Mouse (Mus musculus): ENCODE results near the gene Runx1. TPM values are rescaled to one million over a fixed set of nuclear protein-coding genes. Genes with fewer than 3 reads are reported as not detected.

The Runx1 gene
- polyA plus RNA-seq, 1 experiment, result 226 TPM

DNA sequence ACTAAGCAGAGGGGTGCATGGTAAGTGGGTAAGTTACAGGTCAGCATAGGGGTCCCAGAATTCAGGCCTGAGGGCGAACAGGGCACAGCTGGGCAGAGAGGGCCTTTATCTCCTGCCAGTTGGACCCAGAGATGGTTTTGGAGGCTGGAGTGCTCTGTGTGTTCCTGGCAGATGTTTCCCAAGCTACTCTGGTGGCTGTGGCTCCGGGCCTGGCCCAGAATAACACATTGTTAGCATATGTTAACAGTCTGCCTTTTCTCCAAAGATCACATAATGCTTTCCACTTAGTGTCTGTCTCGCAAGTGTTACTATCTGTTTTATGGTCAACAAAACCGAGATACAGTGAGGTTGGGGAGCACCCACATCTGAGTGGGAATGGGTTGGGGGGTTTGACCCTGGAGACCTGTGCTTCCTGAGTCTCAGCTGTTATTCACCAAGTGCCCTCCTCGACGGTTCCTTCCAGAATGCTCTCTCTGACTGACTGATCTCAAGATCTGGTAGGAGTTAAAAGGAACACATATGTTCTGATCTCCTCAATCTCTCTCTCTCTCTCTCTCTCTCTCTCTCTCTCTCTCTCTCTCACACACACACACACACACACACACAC lies 39.6 kb downstream of the Runx1 start:
- TF ChIP-seq GATA1 (IDR thresholded peaks at IDR 0.05; ENCODE audit: low read length), result no peak

DNA sequence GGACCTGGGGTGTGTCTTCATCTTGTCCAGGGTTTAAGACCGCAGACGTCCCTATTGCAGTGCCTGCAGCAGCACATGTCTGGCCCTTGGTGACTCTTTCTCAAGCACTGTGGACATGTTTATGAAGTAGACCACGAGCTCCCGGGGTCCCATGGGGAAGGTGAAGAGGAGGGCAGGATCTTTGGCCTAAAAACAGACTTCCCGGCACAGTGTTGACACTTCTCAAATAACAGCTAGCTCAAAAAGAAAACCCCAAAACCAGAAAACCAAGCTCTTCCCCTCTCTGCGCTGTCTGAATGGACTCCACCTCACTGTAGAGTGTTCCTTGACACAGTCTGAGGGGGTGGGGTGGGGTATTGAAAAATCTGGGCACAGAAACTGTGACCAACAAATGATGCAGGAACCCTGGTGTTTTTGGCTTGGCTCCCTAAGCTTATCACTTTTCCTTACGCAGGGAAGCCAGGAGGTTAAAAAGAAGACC lies 42.3 kb downstream of the Runx1 start:
- no peak for TF ChIP-seq GATA1 (IDR thresholded peaks at IDR 0.05; ENCODE audit: low read length)

DNA sequence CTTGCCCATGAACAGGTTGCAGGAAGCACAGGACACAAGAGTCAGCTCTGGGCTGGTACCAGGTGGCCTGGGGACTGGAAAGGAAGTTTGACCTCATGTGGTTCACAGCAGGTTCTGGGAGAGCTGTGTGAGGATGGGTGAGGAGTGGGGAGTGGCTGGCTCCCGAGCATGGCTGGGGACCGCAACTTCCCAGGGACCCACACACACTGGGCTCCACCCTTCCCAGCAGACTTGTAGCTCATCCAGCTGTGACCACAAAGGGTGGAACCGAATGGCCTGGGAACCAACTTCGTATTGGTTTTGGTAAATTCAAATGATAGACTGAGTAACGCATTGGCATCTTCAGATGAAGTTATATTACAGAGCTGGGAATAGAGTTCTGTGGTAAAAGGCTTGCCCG lies 43.5 kb downstream of the Runx1 start:
- TF ChIP-seq GATA1 (IDR thresholded peaks at IDR 0.05; ENCODE audit: low read length), result no peak

DNA sequence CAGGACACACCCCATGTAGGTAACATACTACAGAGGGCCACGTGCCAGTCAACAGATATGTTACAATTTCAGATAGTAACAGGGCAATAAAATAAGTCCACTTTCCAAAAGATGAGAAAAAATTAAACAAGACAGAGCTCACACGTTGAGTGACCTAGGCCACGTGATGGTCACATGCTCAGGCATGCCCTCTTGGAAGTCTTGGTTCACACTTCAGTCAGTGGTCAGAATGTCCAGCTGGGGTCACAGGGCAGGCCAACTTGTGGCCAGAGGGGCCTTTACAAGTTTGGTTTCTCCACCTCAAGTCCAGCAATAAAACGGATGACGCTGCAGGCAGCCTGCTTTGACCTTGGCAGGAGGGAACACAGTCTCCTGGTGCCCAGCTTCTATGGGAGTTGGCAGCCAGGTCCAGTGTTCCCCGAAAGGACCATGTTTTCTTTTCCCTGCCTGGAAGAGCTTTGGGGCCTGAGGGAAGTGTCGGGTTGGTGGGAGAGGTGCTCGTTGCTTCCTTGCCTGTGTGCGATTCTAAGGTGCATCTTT lies 46.0 kb downstream of the Runx1 start:
- no peak for TF ChIP-seq GATA1 (IDR thresholded peaks at IDR 0.05; ENCODE audit: low read length)

DNA sequence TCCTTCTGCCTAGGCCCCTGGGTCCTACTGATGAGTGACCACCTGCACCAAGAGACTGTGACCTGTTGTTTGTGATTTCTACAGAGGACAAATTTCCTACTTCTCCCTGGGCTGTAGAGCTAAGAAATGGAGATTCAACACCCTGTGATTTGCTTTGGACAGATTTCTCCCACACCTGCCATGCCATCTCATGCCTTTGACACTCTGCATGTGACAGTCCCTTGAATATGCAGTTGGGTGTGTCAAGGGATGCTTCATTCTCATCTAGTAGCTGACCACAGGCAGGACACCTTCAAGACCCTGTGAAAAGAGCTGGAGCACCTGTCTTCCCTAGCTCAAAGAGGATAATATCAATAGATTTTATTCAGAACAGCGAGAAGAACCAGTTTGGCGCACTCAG lies 46.8 kb downstream of the Runx1 start:
- no peak for TF ChIP-seq GATA1 (IDR thresholded peaks at IDR 0.05; ENCODE audit: low read length)

DNA sequence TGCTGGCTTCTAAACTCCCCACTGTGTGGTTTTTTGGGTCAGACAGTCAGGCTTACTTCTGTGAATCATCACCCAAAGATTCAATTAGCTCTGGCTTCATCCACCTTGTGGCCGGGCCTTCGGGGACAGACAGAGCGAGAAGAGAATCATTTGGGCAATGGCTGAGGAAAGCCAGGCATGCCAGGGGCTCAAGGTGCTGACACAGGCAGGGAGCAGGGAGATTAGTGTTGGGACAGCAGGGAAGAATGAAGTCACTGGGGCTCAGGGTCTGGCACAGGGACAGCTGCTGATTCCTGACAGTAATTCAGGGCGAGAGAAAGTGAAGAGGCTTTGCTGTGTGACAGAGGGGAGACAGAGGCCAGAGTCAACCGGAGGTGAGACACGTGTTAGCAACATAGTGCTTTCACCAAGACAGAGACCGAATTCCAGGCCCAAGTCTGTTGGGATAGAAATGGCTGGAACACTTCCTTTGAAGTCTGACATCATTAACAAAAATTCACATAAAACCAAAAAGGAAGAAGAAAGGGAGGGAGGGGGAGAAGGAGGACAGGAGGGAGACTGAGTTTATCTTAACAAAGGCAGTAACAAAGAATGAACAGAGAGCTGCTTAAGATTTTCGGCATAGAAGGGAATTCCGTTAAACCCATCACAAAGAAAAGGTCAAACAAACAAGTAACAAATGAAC lies 47.7 kb downstream of the Runx1 start:
- TF ChIP-seq GATA1 (IDR thresholded peaks at IDR 0.05; ENCODE audit: low read length), result no peak

DNA sequence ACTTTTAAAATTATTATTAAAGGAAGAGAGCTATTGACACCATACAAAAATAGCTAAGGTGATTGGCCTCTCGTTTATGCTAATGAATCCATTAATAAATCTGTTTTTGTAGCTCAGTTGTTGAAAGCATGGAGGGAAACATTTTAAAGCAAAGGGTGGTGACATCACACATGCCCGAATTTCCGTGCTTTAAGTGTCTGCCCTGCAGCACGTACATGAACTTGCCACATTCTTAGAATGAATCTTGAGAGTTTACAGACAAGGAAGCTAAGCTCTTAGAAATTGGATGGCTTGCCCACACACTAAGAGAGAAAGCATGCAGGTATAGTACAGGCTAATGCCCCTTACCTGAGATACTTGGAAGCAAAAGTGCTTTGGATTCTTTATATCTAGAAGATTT lies 58.1 kb downstream of the Runx1 start:
- TF ChIP-seq GATA1 (IDR thresholded peaks at IDR 0.05; ENCODE audit: low read length), result no peak

- no peak for TF ChIP-seq GATA1 (IDR thresholded peaks at IDR 0.05; ENCODE audit: low read length)
Observed at GRCm38 (mm10) chr16:92767423-92767822, 58.5 kb downstream of the Runx1 start.

GRCm38 (mm10) chr16:92764741-92765396 lies 61.1 kb downstream of the Runx1 start:
- TF ChIP-seq GATA1 (IDR thresholded peaks at IDR 0.05; ENCODE audit: low read length), result no peak

DNA sequence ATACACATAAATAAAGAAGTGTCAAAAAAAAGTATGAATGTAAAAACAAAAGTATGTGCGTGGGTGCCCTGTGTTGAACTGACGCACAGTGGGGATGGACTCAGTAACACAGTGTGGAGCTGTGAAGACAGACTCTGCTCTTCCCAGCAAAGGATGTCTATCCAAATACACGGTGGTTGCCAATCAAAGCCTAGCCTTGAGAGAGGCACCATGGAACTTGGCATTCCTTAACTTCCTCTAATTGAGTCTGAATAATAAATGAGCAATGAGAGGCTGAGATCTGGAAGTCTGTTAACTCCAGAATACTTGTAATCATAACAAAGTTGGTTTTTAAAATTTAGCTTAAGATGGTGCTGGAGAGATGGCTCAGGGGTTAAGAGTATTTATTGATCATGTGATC lies 62.3 kb downstream of the Runx1 start:
- TF ChIP-seq GATA1 (IDR thresholded peaks at IDR 0.05; ENCODE audit: low read length), result no peak

- no peak for TF ChIP-seq GATA1 (IDR thresholded peaks at IDR 0.05; ENCODE audit: low read length)
Observed at GRCm38 (mm10) chr16:92761968-92762521, 63.9 kb downstream of the Runx1 start.

- TF ChIP-seq GATA1 (IDR thresholded peaks at IDR 0.05; ENCODE audit: low read length), result no peak
Observed at GRCm38 (mm10) chr16:92760091-92760490, 65.9 kb downstream of the Runx1 start.

DNA sequence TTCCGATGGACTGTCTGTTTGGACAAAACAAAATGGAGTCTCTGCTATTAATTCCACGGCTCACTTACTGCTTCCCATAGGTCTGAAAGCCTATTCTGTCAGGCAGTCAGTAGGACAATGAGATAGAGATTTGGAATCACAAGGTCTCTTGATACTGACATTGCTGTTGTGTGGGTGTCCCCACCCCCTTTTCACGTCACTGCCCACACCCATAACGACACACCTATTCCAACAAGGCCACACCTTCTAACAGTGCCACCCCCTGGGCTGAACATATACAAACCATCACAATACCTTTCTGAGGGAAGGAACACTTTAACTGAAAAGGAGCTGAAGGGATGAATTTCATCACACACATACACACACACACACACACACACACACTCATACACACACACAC lies 68.4 kb downstream of the Runx1 start:
- TF ChIP-seq GATA1 (IDR thresholded peaks at IDR 0.05; ENCODE audit: low read length), result no peak

- no peak for TF ChIP-seq GATA1 (IDR thresholded peaks at IDR 0.05; ENCODE audit: low read length)
Observed at GRCm38 (mm10) chr16:92753944-92754343, 72.0 kb downstream of the Runx1 start.

DNA sequence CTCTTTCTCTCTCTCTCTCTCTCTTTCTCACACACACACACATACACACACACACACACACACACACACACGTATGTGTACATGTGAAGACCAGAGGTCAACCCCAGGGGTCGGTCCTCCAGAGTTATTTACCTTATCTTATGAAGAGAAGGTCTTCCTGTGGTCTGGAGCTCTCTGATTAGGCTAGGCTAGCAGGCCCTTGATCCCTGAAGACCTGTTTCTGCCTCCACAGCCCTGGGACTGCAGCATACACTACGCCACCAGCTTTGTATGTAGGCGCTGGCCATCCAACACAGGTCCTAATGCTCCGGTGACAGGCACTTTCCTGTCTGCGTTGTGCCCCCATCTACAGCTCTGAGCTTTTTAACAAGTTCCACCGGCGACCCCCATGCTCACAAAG lies 72.8 kb downstream of the Runx1 start:
- no peak for TF ChIP-seq GATA1 (IDR thresholded peaks at IDR 0.05; ENCODE audit: low read length)

DNA sequence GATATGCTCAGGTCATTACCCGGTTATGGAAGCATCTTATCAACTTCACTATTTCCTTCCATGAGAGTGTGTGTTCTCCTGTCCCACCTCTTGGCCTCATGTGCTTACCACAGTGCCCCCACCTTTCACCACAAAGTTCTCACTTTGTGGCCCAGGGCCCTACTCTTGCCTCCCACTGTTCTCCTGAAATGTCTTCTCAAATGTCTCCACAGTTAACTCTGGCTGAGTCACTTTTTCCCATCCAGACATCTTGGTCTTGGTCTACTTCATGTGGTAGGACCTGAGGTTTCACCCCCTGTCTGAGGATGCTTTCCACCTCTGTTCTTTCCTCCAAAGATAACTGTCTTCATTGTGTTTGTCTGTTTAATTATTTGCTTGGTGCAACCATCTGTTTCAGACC lies 77.7 kb downstream of the Runx1 start:
- TF ChIP-seq GATA1 (IDR thresholded peaks at IDR 0.05; ENCODE audit: low read length), result no peak

Data from G1E-ER4 (cell line).